Mouse (Mus musculus) myocyte (in vitro differentiated cells): ENCODE measurements at regions not wholly inside any gene's neighbourhood (a gene's known extent, or its start where the extent isn't known, plus 50 kb on each side); places are given as distances from the start of the nearest gene placed in this dataset.
"Not testable (repeated sequence)": the region's sequence is repeated elsewhere in the genome, so short reads cannot be mapped to it uniquely, and the experiment has no call there.

ENCODE experiments used
- H3K27me3 ChIP-seq: one replicate; pipeline ENCODE4 v1.6.1; 2011; ENCODE audit not compliant: control insufficient read depth, insufficient read depth, insufficient read length
- H3K36me3 ChIP-seq: one replicate; pipeline ENCODE4 v1.6.1; 2011; ENCODE audit not compliant: control insufficient read depth, insufficient read depth
- H3K4me2 ChIP-seq: one replicate; pipeline ENCODE4 v1.6.1; 2011; ENCODE audit warnings: low read depth, control low read depth
- H3K4me3 ChIP-seq: one replicate; pipeline ENCODE4 v1.5.1; 2011; ENCODE audit warnings: mild to moderate bottlenecking, control low read depth, moderate library complexity
- H3K79me2 ChIP-seq: one replicate; pipeline ENCODE4 v1.6.1; 2011; ENCODE audit not compliant: control insufficient read depth, insufficient read depth
- H3ac ChIP-seq: one replicate; pipeline ENCODE4 v1.6.1; 2011; ENCODE audit not compliant: control insufficient read depth, insufficient read length
- CEBPB ChIP-seq: IDR thresholded peaks from 2 replicates; pipeline ENCODE4 v1.6.1; 2011; ENCODE audit warnings: mild to moderate bottlenecking, moderate library complexity; ENCODE audit not compliant: poor library complexity, insufficient read depth, severe bottlenecking
- E2F4 ChIP-seq: IDR thresholded peaks from one replicate; pipeline ENCODE4 v1.6.1; 2011; ENCODE audit warnings: mild to moderate bottlenecking, control low read depth, moderate library complexity; ENCODE audit not compliant: insufficient read depth
- MAX ChIP-seq: IDR thresholded peaks from one replicate; pipeline ENCODE4 v1.6.1; 2011; ENCODE audit warnings: low read depth, mild to moderate bottlenecking, control low read depth
- MYOD1 ChIP-seq, 3 experiments: IDR thresholded peaks; one replicate each; pipeline ENCODE4 v1.6.1; 2011; ENCODE audit warnings: control low read depth in 2 of 3, low read depth in 2 of 3, mild to moderate bottlenecking in 2 of 3, moderate library complexity in 1 of 3; ENCODE audit not compliant: insufficient read length in 2 of 3, control insufficient read depth in 1 of 3
- MYOG ChIP-seq, 3 experiments: IDR thresholded peaks; one replicate each; pipeline ENCODE4 v1.6.1; 2011; ENCODE audit warnings: control low read depth in 2 of 3, low read depth in 2 of 3, mild to moderate bottlenecking in 2 of 3; ENCODE audit not compliant: insufficient read length in 2 of 3, control insufficient read depth in 1 of 3, insufficient read depth in 1 of 3
- POLR2A ChIP-seq: IDR thresholded peaks from one replicate; pipeline ENCODE4 v1.6.1; 2011; ENCODE audit warnings: low read depth, mild to moderate bottlenecking, control low read depth, moderate library complexity; ENCODE audit not compliant: insufficient read length
- POLR2AphosphoS2 ChIP-seq: IDR thresholded peaks from one replicate; pipeline ENCODE4 v1.6.1; 2011; ENCODE audit warnings: low read depth, control low read depth; ENCODE audit not compliant: insufficient read length
- REST ChIP-seq: IDR thresholded peaks from one replicate; pipeline ENCODE4 v1.6.1; 2011; ENCODE audit warnings: mild to moderate bottlenecking, control low read depth, moderate library complexity; ENCODE audit not compliant: insufficient read depth, insufficient read length
- SRF ChIP-seq: IDR thresholded peaks from one replicate; pipeline ENCODE4 v1.6.1; 2011; ENCODE audit warnings: low read depth; ENCODE audit not compliant: control insufficient read depth, insufficient read length
- TCF12 ChIP-seq: IDR thresholded peaks from one replicate; pipeline ENCODE4 v1.6.1; 2011; ENCODE audit warnings: mild to moderate bottlenecking, control low read depth; ENCODE audit not compliant: poor library complexity, insufficient read depth, severe bottlenecking
- TCF3 ChIP-seq: IDR thresholded peaks from one replicate; pipeline ENCODE4 v1.6.1; 2011; ENCODE audit warnings: low read depth, control low read depth; ENCODE audit not compliant: insufficient read length
- USF1 ChIP-seq: IDR thresholded peaks from one replicate; pipeline ENCODE4 v1.6.1; 2011; ENCODE audit warnings: low read depth, mild to moderate bottlenecking, control low read depth, moderate library complexity

DNA sequence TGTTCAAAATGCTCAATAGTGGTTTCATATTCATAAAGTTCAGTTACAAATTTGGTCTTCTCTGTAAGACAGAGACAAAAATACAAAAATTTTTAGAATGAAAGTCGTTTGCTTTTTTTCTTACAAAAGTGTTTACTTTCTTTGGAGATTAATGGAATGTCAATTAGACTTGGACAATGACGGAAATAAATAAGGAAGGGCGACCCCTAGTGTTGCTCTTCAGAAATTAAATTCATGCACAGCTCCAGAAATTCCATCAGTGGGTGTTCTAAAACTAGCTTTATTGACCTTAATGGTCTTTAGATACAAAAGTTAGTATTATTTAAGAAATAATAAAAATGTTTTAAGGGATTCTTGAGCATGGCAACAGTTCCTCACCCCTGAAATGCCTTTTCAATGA is 141.8 kb upstream of the Lama2 start:
- Histone ChIP-seq H3K4me3 (no peak overlapping the region), H3ac (no peak overlapping the region), H3K36me3 (no peaks in the 10 kb centered on the region), H3K27me3 (no peaks in the 10 kb centered on the region), H3K79me2 (no peaks in the 10 kb centered on the region), H3K4me2 (no peak overlapping the region)
- TF ChIP-seq MYOG (IDR thresholded peaks at IDR 0.05; ENCODE audit: control insufficient read depth in 1 of 3, insufficient read depth in 1 of 3, insufficient read length in 2 of 3, low read depth in 2 of 3) = no peak
- no peak for TF ChIP-seq MYOD1 (IDR thresholded peaks at IDR 0.05; ENCODE audit: control insufficient read depth in 1 of 3, insufficient read length in 2 of 3, low read depth in 2 of 3)
- TF ChIP-seq REST = no peak
- no peak for TF ChIP-seq E2F4
- no peak for TF ChIP-seq POLR2A
- TF ChIP-seq TCF12 = no peak
- no peak for TF ChIP-seq POLR2AphosphoS2
- no peak for TF ChIP-seq USF1
- no peak for TF ChIP-seq MAX
- no peak for TF ChIP-seq CEBPB

DNA sequence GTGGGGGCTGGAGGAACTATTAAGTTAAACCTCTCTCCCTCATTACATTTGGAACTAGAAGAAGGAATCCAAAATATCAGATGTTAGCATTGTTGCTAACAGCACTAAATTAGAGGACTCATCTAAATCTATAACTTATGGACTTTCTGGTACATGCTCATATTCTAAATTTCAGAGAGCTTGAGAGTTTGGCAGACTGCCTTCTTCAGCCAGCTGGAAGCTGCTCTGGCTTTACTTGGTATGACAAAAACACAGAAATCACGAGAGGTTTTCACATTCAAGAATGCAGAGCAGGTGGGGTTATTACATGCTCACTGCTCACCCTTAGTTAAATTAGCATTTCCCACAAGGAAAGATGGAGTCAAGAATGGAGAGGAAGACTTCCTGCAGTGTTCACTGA is 182.8 kb upstream of the Lama2 start:
- TF ChIP-seq CEBPB (no peak), TCF3 (no peak), MAX (no peak), TCF12 (no peak), SRF (no peak), E2F4 (no peak), REST (no peak), POLR2AphosphoS2 (no peak), MYOD1 (IDR thresholded peaks at IDR 0.05; ENCODE audit: control insufficient read depth in 1 of 3, insufficient read length in 2 of 3, low read depth in 2 of 3) (no peak), POLR2A (no peak), MYOG (IDR thresholded peaks at IDR 0.05; ENCODE audit: control insufficient read depth in 1 of 3, insufficient read depth in 1 of 3, insufficient read length in 2 of 3, low read depth in 2 of 3) (no peak), USF1 (no peak)
- H3K27me3 ChIP-seq = no peaks in the 10 kb centered on the region

DNA sequence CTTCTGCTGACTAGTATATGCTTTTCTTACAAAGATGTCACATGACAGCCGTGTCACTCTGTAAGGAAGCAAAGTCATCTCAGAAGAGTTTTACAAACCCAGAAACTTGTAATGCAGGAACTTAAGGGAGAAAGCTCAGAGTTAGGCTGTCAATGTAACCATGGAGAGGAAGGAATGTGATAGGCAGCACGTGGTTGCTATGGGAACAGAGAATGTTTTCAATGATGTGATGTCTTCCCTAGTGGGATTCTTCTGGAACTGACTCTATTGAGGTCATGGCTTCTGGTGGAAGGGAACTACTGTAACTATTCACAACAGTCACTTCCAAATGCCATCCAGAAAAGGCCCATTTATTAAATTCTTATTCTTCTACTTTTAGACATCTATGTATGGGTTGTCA is 190.0 kb upstream of the Lama2 start:
- Histone ChIP-seq H3ac (no peak overlapping the region), H3K79me2 (no peaks in the 10 kb centered on the region), H3K27me3 (no peaks in the 10 kb centered on the region), H3K4me2 (no peak overlapping the region), H3K36me3 (no peaks in the 10 kb centered on the region), H3K4me3 (no peak overlapping the region)
- TF ChIP-seq MYOD1 (IDR thresholded peaks at IDR 0.05; ENCODE audit: control insufficient read depth in 1 of 3, insufficient read length in 2 of 3, low read depth in 2 of 3) (no peak), SRF (no peak), TCF12 (no peak), CEBPB (no peak), MAX (no peak), REST (no peak), POLR2AphosphoS2 (no peak), USF1 (no peak), MYOG (IDR thresholded peaks at IDR 0.05; ENCODE audit: control insufficient read depth in 1 of 3, insufficient read depth in 1 of 3, insufficient read length in 2 of 3, low read depth in 2 of 3) (no peak), POLR2A (no peak)

More for the DNA sequence above, 182.8 kb upstream of the Lama2 start:
- Histone ChIP-seq H3K36me3 (no peaks in the 10 kb centered on the region), H3K4me3 (no peak overlapping the region), H3K4me2 (no peak overlapping the region), H3K79me2 (no peaks in the 10 kb centered on the region), H3ac (no peak overlapping the region)

DNA sequence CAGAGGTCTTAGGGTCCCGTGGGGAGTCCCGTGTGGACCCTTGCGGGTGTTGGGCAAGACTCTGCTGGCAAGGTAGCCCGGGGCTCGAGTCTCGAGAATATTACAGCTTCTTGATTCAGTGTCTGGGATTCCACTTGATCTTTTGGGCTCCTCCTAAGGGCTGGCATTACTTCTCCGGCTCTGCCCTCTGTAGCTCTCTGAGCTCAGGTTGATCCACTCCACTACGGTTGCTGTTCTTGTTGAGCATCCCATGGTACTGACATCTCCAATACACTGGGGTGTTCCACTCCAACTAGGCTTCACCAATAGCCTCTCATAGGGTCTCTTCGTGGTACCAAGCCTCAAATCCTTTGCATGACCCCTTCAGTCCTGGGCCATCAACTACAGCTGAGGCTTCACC is 206.1 kb upstream of the Lama2 start:
- not testable (repeated sequence) for H3K27me3 ChIP-seq, H3K36me3 ChIP-seq, H3K4me3 ChIP-seq

DNA sequence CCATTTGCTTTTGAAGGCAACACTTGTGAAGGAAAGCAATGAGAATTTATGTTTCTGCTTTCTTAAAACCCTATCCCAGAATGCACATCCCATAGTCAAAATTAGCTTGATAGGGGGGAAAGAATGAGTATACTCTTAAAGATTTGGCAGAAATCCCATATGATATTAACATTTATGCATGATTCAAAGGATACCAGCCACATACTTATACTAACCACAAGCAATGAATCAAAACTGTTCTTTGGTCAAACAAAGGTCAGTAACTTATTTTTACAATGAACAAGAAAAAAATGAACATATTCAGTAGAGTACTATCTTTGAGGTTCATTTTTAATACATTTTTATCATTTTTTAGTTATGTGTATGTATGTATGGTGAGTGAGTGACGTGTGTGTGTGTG is 208.8 kb upstream of the Lama2 start:
- Histone ChIP-seq H3K4me2 (no peak overlapping the region), H3K79me2 (no peaks in the 10 kb centered on the region), H3ac (no peak overlapping the region), H3K4me3 (no peak overlapping the region), H3K36me3 (no peaks in the 10 kb centered on the region), H3K27me3 (no peaks in the 10 kb centered on the region)
- TF ChIP-seq POLR2A (no peak), MYOG (IDR thresholded peaks at IDR 0.05; ENCODE audit: control insufficient read depth in 1 of 3, insufficient read depth in 1 of 3, insufficient read length in 2 of 3, low read depth in 2 of 3) (no peak), SRF (no peak), REST (no peak), USF1 (no peak), TCF12 (no peak), MAX (no peak), TCF3 (no peak), MYOD1 (IDR thresholded peaks at IDR 0.05; ENCODE audit: control insufficient read depth in 1 of 3, insufficient read length in 2 of 3, low read depth in 2 of 3) (no peak), E2F4 (no peak)

More for the DNA sequence above, 206.1 kb upstream of the Lama2 start:
- H3ac ChIP-seq, H3K79me2 ChIP-seq, H3K4me2 ChIP-seq: not testable (repeated sequence)
